Mouse (Mus musculus) embryonic fibroblast, embryonic 13.5 days (primary cell): ENCODE measurements around the gene Fzr1. TPM values are rescaled to one million over a fixed set of nuclear protein-coding genes. Genes with fewer than 3 reads are reported as not detected.
A peak's percentile ranks its signal among the peaks of the same experiment; 100 is the strongest.

ENCODE experiments used
- H3K27ac ChIP-seq: 2 replicates; pipeline ENCODE4 v1.5.1; 2012; ENCODE audit warnings: low read length, control low read depth, inconsistent platforms; ENCODE audit not compliant: insufficient read depth
- H3K4me1 ChIP-seq: 2 replicates; pipeline ENCODE4 v1.6.1; 2011; ENCODE audit warnings: low read length; ENCODE audit not compliant: control insufficient read depth, insufficient read depth
- H3K4me3 ChIP-seq: 2 replicates; pipeline ENCODE4 v1.5.1; 2011; ENCODE audit warnings: mild to moderate bottlenecking, control low read depth, low read length; ENCODE audit not compliant: insufficient read depth
- CTCF ChIP-seq: IDR thresholded peaks from 2 replicates; pipeline ENCODE4 v1.5.1; 2011; ENCODE audit warnings: mild to moderate bottlenecking, control low read depth, low read length, moderate library complexity, borderline replicate concordance; ENCODE audit not compliant: insufficient read depth
- POLR2A ChIP-seq: IDR thresholded peaks from 2 replicates; pipeline ENCODE4 v1.6.1; 2011; ENCODE audit warnings: low read depth, mild to moderate bottlenecking, control low read depth, low read length, moderate library complexity
- polyA plus RNA-seq: library from polyadenylated mRNA; stranded (reverse); fragments of >200 nt; gene quantifications from 2 replicates; pipeline ENCODE4 v1.2.4, GENCODE M21; 2011; ENCODE audit warnings: low read depth; ENCODE audit not compliant: missing spikeins, insufficient read length

Gene Fzr1
- polyA plus RNA-seq, 1 experiment, result 26.7 TPM

- H3K27ac ChIP-seq, result no peak overlapping the region
- TF ChIP-seq CTCF, result peak; percentile 60; the same call in 1 of the 2 replicates
- no peak for TF ChIP-seq POLR2A
Observed at GRCm38 (mm10) chr10:81316338-81317060, 61.8 kb downstream of the Fzr1 start.

More at GRCm38 (mm10) chr10:81316338-81317060, 61.8 kb downstream of the Fzr1 start:
- Histone ChIP-seq H3K4me1 (peaks cover 3% of the 10 kb centered on the region; the same call in 1 of the 2 replicates), H3K4me3 (no peak overlapping the region)

Other genes starting within 250 kb of the Fzr1 start
- gene Zbtb7a, start 243.3 kb downstream of the Fzr1 start, polyA plus RNA-seq, result 16.9 and 23.5 TPM in 2 replicates
- gene Pias4, start 210.6 kb downstream of the Fzr1 start, polyA plus RNA-seq, result 25.6 and 27.9 TPM in 2 replicates
- 1,643 and 1,827 TPM in 2 replicates for gene Eef2, start 201.9 kb downstream of the Fzr1 start, polyA plus RNA-seq
- gene Dapk3, start 195.5 kb downstream of the Fzr1 start, polyA plus RNA-seq, result 48.4 and 51.2 TPM in 2 replicates
- not detected in 2 replicates for gene 4930442H23Rik, start 194.7 kb downstream of the Fzr1 start, polyA plus RNA-seq
- not detected in 2 replicates for gene Nmrk2, start 176.5 kb downstream of the Fzr1 start, polyA plus RNA-seq
- 0.47 and 0.67 TPM in 2 replicates for gene Atcay, start 147.7 kb downstream of the Fzr1 start, polyA plus RNA-seq
- gene Zfr2, start 145.4 kb downstream of the Fzr1 start, polyA plus RNA-seq, result 3.1 and 4.1 TPM in 2 replicates
- gene Matk, start 125.6 kb downstream of the Fzr1 start, polyA plus RNA-seq, result 0.90 and 1.2 TPM in 2 replicates
- gene Mrpl54, start 111.6 kb downstream of the Fzr1 start, polyA plus RNA-seq, result 52.9 and 53.7 TPM in 2 replicates
- gene Apba3, start 111.6 kb downstream of the Fzr1 start, polyA plus RNA-seq, result 43.2 and 44.8 TPM in 2 replicates
- gene Tjp3, start 86.9 kb downstream of the Fzr1 start, polyA plus RNA-seq, result not detected in 2 replicates
- 40.1 and 43.0 TPM in 2 replicates for gene Pip5k1c, start 85.6 kb downstream of the Fzr1 start, polyA plus RNA-seq
- 20.0 and 20.1 TPM in 2 replicates for gene Cactin, start 57.4 kb downstream of the Fzr1 start, polyA plus RNA-seq
- 5.7 and 7.4 TPM in 2 replicates for gene Tbxa2r, start 49.8 kb downstream of the Fzr1 start, polyA plus RNA-seq
- 0.37 and 0.39 TPM in 2 replicates for gene Gipc3, start 35.2 kb downstream of the Fzr1 start, polyA plus RNA-seq
- gene Hmg20b, start 28.0 kb downstream of the Fzr1 start, polyA plus RNA-seq, result 75.2 and 81.8 TPM in 2 replicates
- gene Mfsd12, start 21.0 kb downstream of the Fzr1 start, polyA plus RNA-seq, result 5.7 and 6.2 TPM in 2 replicates
- 0.61 TPM in 1 of 2 replicates, not detected in the other for gene 4930404N11Rik, start 12.7 kb downstream of the Fzr1 start, polyA plus RNA-seq
- gene Dohh, start 5.9 kb upstream of the Fzr1 start, polyA plus RNA-seq, result 37.7 and 50.1 TPM in 2 replicates
- 1.4 TPM in 1 of 2 replicates, not detected in the other for gene Gm48551, start 6.0 kb upstream of the Fzr1 start, polyA plus RNA-seq
- 1.1 TPM in 1 of 2 replicates, not detected in the other for gene Gm48552, start 10.5 kb upstream of the Fzr1 start, polyA plus RNA-seq
- 0.58 and 2.2 TPM in 2 replicates for gene Smim24, start 14.5 kb upstream of the Fzr1 start, polyA plus RNA-seq
- gene Nfic, start 77.1 kb upstream of the Fzr1 start, polyA plus RNA-seq, result 64.3 and 84.8 TPM in 2 replicates
- gene Celf5, start 104.2 kb upstream of the Fzr1 start, polyA plus RNA-seq, result 4.4 and 4.5 TPM in 2 replicates
- gene Ncln, start 117.9 kb upstream of the Fzr1 start, polyA plus RNA-seq, result 61.5 and 62.8 TPM in 2 replicates
- gene S1pr4, start 121.6 kb upstream of the Fzr1 start, polyA plus RNA-seq, result not detected in 2 replicates
- 0.83 TPM in 1 of 2 replicates, not detected in the other for gene Gna15, start 145.7 kb upstream of the Fzr1 start, polyA plus RNA-seq
- 64.4 and 66.3 TPM in 2 replicates for gene Gna11, start 166.7 kb upstream of the Fzr1 start, polyA plus RNA-seq
- 354 and 424 TPM in 2 replicates for gene Aes, start 181.0 kb upstream of the Fzr1 start, polyA plus RNA-seq
- 22.4 and 25.7 TPM in 2 replicates for gene Tle2, start 196.0 kb upstream of the Fzr1 start, polyA plus RNA-seq
- gene Tle6, start 222.6 kb upstream of the Fzr1 start, polyA plus RNA-seq, result 16.5 and 26.4 TPM in 2 replicates
- 0.75 and 0.86 TPM in 2 replicates for gene BC025920, start 227.8 kb upstream of the Fzr1 start, polyA plus RNA-seq
- 14.0 and 17.5 TPM in 2 replicates for gene Sirt6, start 249.3 kb upstream of the Fzr1 start, polyA plus RNA-seq